Mouse (Mus musculus) spleen, adult 12 weeks (tissue): ENCODE results near the gene Gnai2.

ENCODE experiments used
- DNase-seq: peaks from one replicate; pipeline ENCODE4 v3.0.0; 2022; ENCODE audit warnings: low spot score

The Gnai2 gene

GRCm38 (mm10) chr9:107635279-107636028 lies at the start of gene Gnai2:
TSS of gene Gnai2 (minus strand) at chr9:107635367.
- DNase-seq: peak; percentile 96

DNA sequence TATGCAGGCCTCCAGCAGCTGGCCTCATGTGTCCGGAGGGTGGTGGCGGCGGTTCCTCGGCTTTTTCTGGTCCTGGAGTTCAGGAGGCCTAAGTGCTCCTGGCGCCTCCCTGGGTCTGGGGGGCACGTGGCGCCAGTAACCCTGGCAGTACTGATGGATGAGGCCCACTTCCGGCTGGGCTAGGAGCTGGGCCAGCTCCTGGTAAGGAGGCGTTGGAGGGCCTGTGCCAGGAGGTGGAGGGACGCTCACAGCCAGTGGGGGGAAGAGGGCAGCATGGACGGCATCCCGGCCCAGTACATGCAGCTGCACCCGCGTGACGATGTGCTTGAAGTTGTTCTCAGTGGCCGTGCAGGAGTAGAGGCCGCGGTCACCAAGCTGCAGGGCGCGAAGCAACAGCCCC lies 47.2 kb upstream of the Gnai2 start:
- no peak for DNase-seq

DNA sequence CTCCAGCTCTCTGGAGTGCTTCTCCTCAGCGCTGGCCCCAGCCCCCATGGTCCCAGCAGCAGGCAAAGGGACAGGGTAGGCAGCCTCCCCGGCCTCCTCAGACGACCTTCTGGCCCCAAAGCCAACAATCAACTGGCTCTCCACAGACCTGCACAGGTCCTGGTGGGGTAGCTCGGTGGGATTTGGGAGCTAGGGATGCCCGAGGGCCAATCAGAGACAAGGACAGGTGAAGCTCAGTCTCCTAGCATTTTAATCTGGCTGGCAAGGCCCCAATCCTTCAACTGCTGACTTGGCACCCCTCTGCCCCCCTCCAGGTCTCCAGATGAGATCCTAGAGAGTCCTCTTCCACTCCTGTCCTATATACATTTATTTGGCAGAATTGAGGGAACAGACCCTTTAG lies 44.3 kb upstream of the Gnai2 start, which contains the start of gene Gnat1:
Gene Gnat1, minus strand, starts transcription at position 212 of the 400 bp plus-strand sequence.
- DNase-seq: no peak

DNA sequence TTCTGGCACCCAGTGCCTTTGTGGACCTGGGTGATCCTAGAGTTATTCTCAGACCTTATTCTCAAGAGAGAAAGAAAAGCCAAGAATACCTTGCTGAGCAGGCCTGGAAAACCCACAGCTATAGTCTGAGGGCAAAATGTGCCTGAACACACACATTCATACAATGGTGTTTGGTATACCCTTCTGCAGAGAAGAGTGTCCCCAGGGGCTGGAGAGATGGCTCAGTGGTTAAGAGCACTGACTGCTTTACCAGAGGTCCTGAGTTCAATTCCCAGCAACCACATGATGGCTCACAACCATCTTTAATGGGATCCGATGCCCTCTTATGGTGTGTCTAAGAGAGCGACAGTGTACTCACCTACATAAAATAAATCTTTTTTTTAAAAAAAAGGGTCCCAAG lies 43.7 kb upstream of the Gnai2 start:
- no peak for DNase-seq

DNA sequence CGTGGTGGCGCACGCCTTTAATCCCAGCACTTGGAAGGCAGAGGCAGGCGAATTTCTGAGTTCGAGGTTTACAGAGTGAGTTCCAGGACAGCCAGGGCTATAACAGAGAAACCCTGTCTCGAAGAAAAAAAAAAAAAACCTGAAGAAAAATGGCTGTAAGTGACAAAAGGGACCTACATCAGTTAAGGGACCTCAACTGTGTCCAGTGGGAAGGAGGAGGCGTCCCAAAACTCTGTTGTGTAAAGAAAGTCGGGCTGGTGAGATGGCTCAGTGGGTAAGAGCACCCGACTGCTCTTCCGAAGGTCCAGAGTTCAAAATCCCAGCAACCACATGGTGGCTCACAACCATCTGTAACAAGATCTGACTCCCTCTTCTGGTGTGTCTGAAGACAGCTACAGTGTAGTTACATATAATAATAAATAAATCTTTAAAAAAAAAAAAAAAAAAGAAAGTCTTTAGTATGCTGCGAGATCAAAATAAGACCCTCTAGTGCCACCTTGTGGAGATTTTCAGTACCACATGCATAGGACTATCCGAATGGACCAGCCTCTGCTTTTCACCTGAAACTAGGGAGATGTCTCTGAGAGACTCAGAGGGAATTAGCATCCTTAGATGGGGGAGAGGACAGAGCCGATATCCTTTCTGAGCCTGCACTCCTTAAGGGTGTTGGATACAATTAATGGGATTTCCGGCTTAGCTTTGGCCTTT lies 42.8 kb upstream of the Gnai2 start:
- peak; percentile 42 for DNase-seq

DNA sequence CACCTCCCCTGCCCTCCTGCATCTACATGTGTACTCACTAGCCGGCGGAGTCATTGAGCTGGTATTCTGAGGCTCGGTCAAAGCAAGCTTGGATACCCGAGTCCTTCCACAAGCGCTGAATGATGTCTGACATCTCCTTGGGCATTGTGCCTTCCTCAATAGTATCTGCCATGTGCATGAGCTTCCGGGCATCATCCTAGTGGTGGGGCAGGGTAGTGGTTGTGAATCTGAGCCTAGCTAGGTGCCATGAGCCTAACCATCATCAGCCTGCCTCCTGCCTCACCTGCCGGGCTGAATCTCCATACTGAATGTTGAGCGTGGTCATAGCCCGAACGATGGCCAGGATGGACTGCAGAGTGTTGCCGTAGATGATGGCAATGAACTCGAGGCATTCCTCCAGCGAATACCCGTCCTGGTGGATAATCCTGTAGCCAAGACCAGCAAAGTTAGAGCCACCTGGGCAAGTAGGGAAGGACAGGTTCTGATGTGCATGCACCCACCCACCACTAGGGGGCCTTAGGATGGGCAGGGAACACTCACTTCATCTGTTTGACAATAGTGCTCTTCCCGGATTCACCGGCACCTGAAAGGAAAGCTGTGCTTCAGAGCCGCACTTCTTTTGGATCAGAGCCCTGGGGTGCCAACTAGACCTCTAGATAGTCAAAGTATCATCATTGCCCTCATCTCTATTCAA lies 42.1 kb upstream of the Gnai2 start:
- no peak for DNase-seq

DNA sequence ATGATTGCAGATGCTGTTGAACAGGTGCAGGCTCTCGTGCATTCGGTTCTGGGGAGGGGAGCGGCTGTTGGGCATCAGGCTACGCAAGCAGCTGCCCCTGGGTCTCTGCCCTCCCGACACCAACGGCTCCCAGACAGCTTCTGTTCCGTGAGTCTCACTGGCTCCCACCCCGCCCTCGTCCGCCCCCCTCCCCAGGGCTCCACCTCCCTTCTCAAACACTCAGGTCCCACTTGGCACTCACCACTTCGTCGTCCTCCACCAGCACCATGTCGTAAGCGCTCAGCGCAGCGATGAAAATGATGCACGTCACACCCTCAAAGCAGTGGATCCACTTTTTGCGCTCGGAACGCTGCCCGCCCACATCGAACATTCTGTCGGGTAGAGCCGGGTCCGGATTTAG lies 41.1 kb upstream of the Gnai2 start:
- DNase-seq: no peak

- DNase-seq: peak; percentile 23
Measured at GRCm38 (mm10) chr9:107675671-107676301, 40.6 kb upstream of the Gnai2 start.

DNA sequence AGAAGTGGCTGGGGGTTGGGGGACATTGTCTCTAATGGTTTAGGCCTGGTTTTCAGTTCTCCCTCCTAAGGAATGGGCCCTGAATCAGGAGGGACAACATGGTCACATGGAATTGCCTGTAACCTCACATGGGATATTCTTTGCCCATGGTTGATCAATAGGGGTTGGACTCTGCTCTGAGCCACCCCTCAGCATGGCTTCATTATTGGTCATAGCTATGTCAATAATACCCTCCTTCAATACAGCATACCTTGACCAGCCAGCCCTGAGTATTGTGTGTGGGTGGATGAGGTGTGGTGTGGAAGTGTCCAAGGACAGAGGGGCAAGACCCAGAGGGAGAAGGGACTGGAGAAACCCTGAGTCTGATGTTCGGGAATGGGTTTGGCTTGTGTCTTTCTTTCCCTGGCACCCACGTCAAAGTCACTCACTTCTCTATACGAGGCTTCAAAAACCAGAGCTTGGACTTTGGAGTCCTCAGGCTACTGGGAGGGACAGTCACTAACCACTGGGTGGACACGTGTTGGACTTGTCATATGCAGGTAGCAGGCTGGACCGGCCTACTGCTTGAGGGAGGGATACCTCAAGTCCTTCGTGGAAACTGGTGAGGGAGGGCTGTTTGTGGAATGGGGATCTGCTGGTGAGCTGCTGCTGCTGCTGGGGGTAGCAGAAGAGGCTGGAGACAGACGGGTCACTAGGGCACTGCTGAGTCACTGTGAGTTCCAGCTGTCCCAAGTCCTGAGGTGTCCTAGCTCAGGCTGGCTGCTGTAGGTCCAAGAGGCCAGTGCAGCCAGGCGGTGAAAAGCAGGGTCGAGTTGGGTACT lies 39.7 kb upstream of the Gnai2 start:
- no peak for DNase-seq

DNA sequence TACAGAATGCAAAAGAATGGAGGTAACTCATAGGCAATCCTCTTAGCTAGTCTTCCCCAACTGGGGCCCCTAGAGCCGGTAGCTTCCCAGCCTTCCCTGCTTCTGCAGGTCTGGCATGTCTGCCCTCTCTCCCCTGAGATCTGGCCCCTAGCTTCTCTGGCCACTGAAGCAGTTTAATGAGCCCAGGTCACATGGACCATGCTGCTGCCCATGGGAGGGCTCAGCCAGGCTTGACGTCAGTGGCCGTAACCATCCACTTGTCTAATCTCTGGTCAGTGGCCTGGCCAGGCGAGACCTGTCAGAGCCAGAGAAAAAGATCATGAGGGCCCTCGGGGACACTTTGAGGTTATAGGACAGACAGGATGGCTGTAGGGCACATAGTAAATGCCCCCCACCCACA lies 35.1 kb upstream of the Gnai2 start:
- no peak for DNase-seq

DNA sequence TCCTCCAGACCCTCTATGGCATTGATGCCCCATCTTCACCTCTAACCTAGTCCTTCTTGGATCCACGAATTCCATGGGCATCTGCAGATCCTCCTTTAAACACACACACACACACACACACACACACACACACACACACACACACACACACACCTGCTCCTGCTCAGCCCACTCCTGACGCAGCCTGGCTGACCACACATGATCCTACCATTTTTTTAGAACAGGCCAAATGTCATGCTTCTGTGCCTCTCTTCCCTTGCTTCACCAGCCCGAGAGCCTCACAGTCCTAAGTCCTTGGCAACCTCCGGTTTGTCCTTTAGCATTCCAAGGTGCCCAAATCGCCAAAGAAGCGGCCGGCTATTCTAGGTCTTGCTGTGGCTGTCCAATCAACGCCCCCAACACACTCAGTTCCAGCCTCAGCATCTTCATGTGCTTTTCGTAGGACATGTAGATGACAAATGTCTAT lies 34.3 kb upstream of the Gnai2 start, which contains the start of gene Slc38a3:
Gene Slc38a3, minus strand, starts transcription at position 51 of the 466 bp plus-strand sequence.
- no peak for DNase-seq

DNA sequence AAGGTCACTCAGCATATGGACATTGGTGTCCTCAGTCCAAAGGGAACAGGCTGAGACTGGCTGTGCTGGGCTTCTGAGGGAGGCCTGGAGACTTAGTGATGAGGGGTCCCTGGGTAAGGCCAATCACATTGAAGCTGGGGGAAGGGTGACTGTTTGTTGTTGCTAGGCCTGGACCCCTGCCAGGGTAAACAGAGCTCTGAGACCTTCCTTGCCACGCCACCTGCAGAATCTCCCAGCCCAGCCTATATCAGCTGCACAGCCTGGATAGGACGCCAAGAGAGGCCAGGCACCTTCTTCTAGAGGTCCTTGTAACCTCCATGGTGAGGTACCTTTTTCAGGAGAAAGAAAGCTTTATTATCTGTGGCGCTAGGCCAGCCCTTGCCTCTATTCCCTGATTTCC lies 33.7 kb upstream of the Gnai2 start:
- DNase-seq: no peak

GRCm38 (mm10) chr9:107668011-107668410 lies 32.8 kb upstream of the Gnai2 start:
- no peak for DNase-seq

GRCm38 (mm10) chr9:107667219-107667618 lies 32.1 kb upstream of the Gnai2 start:
- DNase-seq: no peak

- DNase-seq: no peak
Measured at GRCm38 (mm10) chr9:107666751-107667205, 31.6 kb upstream of the Gnai2 start.

DNA sequence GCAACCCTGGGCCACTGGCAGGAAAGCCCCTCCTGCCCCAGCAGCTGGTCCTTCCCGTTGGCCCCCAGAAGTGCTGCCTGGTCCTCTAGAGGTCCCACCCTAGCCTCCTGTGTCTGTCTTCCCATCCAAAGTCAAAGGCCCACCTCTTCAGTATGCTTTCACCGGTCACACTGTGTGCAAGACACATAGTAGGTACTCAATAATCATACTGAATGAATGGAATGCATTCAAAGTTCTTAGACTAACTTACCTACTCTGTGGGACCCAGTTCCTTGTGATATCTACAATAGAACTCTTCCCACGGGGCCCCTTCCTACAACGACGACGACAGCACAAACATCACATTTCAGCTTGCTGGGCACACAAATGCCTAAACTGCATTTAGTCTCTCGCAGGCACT lies 30.1 kb upstream of the Gnai2 start:
- no peak for DNase-seq

DNA sequence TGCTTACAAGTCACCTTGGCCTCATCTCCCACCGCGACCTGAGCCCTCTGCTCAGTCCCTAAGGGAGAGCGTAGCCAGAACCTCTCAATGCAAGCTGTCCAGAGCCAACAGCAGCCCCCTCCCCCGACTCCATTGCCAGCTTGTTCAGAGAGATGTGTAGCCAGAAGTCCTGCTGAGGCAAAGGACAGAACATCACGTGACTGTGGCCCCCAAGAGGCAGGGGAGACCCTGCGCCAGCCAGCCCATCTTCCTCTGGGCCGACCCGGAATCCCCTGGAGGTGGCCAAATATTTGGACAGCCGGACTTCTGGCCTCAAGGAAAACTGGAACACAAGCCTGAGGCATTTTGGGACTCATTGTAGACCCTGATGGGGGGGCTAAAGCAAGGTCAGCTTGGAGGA lies 28.4 kb upstream of the Gnai2 start:
- DNase-seq: no peak

DNA sequence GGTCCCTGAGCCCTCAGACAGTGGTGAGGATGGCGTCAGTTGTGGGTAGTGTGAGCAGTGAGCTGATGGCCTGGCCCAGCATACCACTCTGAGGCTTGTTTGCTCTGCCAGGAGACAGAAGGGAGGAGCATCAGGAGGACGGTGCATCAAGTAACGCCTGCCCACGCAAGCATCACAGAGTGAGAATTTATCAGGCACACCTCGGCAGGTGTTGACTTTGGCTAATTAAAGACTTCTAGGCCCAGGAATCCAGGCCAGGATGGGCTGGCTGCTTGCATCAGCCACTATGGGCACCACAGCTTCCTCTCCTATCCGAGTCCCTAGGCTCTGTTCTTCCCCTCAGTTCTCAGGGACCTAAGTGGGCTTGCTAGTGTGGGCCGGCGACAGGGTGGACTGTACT lies 27.2 kb upstream of the Gnai2 start:
- DNase-seq: no peak

DNA sequence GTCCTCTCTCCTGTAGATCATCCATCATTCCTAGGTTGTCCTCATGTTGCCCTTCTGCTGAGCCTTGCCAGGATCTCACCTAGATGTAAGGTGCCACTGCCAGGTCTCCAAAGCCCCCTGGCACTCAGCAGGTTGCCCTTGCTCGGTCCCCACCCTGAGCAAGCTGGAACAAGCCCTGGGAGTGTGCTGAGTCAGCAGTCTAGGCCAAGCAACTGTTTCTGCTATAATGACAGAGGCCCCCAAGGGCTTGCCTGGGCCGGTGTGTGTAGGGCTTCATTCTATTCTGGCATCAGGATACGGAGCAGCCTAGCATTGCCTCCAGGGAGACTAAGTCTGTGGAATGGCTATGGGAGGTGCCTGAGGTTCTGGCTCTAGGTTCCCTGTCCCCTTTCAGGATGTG lies 25.6 kb upstream of the Gnai2 start:
- DNase-seq: no peak

- DNase-seq: no peak
Measured at GRCm38 (mm10) chr9:107659961-107660360, 24.8 kb upstream of the Gnai2 start.

GRCm38 (mm10) chr9:107659551-107659950 lies 24.4 kb upstream of the Gnai2 start:
- no peak for DNase-seq
